Mouse (Mus musculus) c-Kit-negative CD71-positive TER-119-positive erythroid progenitor cells, embryonic 14.5 days (primary cell): ENCODE measurements around the gene Gm28308.

Source experiments
- DNase-seq: peaks from one replicate; pipeline ENCODE4 v3.0.0-alpha.2; 2013; ENCODE audit warnings: low read depth, low spot score

Gm28308 gene

DNA sequence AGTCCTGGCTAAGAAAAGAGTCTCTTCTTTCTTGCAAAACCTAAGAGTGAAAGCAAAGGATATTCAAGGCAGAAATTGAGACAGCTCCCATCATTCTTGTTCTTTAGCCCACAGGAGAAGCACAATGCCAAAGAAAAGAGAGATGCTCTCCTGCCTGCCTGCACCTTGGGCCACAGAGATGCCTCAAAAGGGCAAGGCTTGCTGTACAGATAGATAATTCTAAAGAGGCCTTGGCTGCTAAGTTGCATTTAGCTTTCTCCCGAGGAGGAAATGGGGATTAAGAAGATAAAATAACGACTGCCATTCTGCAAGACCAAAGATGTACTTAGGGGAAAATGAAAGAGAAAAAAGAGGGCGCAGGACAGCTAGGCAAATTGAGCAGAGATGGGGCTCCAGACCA, 33.8 kb upstream of the Gm28308 start:
- DNase-seq: no peak

DNA sequence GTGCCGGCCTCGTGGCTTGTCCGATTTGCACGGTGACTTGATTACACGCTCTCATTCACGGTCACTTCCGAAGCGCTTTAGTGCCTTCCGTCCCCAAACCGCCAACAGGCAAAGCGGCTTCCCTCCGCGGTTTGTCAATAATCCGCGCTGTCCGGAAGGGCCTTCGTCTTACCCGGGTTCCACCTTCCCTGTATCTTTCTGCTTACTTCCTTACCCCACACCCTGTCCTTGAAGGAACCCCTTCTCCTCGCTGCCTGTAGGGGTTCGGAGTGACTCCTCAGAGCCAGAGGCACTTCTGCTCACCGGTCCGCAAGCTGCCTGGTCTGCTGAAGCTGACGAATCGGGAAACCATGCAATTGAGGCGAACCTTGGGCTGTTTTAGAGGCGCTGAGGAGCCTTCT, 33.3 kb upstream of the Gm28308 start:
- no peak for DNase-seq

DNA sequence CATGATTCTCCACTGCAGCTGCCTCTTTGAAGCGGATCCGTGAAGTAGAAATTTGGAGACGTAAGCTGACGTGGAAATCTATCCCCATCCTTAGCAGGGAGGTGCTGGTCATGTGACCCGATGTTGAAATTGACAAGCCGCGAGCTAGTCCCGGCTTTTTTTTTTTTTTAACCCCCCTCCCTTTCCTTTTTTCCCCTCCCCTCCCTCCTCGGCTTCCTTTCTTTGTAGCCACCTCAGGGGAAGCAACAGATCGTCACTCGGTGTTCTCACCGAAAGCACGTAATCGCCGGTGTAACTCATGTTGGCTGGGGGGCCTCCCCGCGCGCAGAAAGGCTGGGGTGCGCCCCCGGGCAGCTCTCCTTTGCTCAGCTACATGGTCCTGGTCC, 32.6 kb upstream of the Gm28308 start, which contains the start of gene Hoxa11:
Gene Hoxa11, minus strand, starts transcription at position 54 of the 386 bp plus-strand sequence.
- DNase-seq: no peak

DNA sequence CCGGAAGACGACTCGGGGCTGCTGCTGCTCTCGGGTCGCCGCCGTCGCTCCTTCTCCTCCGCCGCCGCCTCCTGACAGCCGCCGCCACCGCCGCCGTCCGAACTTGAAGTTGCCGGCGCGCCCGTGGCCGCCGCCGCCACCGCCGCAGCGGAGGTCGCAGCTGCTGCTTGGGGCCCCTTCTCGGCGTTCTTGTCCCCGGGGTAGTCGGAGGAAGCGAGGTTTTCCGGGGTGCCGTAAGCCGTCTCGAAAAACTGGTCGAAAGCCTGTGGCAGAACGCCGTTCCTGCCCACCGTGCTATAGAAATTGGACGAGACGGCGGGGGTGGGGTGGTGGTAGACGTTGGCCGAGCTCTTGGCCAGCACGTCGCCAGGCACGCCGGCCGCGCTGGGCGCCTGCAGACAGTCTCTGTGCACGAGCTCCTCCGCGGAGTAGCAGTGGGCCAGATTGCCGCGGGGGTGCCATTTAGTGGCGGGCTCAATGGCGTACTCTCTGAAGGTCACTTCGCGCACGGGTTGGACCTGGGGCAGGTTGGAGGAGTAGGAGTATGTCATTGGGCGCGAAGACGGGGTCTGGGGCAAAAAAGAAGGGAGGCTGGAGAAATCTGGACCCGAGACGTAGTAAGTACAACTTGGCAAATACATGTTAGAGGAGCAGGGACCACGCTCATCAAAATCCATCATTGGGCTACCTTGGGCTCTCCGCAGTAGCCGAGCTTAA, 32.1 kb upstream of the Gm28308 start:
- DNase-seq: no peak

DNA sequence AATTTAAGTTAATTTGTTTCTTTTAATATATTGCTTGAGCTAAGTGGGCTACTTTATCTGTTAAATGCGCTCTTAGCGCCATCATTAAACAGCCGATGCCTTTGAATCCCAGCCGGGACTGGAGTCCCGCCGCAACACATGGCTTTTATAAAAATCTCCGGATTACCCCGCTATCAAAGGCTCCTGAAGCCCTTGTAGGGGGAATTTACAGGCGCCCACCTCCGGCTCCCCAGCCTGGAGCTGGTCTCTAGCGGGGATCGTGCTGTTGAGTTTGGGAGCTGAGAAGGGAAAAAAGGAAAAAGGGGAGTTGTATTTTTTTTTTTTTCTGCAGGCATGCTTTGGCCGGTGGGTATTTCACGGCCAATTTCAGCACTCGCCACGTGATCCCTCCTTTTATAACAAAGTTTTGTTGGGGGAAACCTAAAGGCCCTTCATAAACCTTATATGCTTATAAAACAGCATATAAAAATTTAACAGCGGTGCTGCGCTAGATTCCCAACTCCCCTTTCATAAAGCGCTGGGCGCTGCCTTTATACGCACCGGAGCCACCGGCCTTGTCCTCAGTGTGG, 31.4 kb upstream of the Gm28308 start:
- no peak for DNase-seq

DNA sequence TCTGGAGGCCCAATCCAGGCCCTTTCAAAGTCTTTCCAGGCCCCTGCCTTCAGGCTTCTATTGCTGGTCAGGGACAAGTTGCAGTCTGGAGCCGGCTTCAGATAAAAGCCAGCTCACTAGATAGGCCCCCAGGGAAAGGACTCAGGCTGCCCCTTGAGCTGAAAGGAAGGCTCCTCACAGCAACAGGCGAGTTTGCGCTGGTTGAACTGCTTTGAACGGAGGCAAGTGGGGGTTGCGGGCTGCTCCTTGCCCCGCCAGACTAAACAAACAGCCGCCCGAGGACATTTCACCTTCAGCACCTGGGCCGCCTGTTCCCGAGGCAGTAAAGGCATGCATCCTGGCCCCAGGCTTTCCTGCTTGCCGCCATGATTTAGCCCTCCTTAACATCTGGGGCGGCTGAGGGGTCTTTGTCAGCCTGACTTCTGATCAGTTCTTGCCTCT, 30.6 kb upstream of the Gm28308 start:
- DNase-seq: no peak

DNA sequence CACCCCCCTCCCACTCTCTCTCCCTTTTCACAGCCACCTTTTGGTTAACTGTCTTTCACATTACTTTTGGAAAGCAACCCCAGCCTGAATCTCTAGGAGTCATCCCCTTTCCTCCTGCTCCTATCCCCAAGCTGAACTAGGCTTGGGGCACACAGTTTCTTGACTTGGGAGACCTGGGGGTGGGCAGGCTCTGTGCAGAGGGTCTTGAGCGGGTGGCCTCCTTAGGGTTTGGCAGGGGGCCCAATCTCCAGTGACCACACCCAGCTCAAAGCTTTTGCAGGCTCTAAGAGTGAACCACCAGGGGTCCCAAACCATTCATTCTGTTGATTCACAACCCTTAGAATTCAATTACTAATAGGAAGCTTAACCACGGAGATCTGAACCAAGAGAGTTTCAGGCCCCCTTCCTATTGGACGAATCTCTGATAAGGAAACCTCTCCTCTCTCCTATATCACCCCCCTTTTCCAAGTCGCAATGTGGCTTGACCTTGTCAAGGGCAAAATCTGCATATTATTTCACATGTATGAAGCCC, 29.7 kb upstream of the Gm28308 start:
- DNase-seq: no peak

DNA sequence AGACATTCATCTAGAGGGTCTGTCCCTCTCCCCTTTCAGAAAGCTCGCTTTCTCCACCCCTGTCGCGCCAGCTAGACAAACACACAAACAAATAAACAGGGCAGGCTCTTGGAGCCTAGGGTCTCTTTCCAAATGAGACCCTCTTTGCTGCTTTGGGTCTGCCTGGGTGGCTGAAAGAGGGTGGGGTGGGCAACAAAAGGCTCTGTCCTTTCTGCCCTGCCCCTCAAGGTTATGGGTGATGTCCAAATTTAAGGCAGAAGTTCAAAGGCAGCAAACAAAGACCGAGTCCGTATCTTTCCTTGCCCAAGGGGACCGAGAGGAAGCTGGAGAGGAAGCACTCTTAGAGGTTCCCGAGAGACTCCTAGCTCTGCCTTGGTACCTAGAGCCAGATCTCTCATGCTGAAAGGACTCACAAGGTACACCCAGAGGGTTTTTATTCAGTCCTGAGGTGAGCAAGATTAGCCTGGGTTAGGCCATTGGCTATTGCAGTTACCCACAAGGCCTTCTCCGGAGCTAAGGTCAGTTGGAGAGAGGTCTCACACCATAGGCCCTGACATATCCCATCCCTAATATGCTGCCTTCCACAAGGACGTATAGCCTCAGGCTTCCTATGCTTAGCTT, 28.0 kb upstream of the Gm28308 start:
- DNase-seq: no peak

DNA sequence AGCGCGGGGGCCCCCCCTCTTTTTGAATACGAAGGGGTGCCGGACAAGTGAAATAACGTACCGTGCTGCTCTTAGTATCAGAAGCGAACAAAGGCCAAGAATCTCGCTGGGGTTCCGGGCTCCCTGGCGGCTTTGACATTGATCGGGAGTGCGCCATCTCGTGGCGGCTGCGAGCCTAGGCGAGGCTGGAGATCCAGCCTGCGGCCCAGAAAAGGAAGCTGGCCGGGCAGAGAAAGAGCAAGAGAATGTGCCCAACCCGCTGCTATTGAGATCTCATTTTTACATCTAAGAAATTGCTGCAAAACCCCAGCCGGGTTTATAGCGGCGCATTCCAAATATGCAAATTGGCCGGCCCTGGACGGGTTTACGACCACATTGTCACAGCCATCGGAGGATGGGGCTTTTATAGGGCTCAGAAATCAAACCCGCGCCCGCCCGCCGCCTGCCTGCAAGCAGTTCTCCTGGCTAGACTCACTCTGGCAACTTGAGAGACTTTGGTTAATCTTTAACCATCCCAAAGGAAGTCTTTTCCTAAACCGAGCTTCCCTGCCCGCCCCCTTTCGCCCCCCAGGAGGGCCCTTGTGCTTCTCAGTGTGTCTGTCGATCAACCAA, 27.4 kb upstream of the Gm28308 start, which contains the start of gene Hoxa10:
Gene Hoxa10, minus strand, starts transcription at position 466 of the 612 bp plus-strand sequence.
- no peak for DNase-seq

DNA sequence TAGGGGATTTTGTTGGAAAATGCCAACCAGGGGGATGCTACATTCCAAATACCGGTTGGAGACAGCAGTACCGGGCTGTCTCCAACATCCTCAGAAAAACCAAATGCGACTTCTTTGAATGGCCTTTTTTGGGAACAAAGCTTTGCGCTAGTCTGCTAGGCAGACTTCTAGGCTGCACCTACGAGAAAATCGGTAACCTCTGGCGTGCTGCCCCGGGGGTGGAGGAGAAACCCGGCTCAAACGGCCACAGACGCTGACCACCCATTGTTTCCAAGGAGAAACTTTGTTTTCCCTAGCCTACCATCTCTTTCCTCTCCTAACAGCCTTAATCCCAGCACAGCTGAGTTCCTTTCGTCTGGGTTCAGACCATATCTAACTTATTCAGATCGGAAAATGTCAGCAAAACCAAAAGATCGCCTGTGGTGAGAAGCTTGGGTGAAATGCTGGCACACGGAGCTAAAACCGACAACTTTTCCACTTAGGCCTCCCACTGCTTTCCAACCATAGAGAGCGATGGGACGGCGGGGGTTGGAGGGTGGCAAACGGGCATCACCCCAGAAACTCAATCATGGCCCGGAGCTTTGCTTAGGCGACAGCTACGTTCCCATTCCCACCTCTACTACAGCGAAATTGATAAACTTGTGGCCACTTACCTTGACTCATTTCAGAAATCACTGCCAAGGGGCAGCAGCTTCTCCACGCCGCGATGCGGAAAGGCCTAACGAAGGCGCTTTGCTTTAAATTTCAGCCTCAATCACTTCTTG, 26.7 kb upstream of the Gm28308 start:
- DNase-seq: no peak

DNA sequence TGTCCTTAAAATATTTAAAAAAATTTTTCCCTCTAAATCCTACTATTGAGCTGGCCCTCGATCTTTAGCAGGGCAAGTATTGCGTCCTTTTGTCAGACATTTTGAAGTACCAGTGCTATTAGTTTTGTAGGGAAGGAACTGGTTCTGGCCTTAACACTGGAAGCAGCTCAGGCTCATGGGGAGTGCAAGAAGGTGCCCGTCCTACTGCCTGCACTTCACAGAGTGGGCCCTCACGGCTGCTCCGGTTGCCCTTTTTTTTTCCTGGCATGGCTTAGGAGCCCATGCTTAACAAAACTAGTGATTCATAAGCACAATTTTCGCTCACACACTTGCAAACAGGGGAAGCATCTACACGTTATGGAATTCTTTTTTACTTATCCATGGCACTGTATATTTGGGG, 25.8 kb upstream of the Gm28308 start:
- no peak for DNase-seq

DNA sequence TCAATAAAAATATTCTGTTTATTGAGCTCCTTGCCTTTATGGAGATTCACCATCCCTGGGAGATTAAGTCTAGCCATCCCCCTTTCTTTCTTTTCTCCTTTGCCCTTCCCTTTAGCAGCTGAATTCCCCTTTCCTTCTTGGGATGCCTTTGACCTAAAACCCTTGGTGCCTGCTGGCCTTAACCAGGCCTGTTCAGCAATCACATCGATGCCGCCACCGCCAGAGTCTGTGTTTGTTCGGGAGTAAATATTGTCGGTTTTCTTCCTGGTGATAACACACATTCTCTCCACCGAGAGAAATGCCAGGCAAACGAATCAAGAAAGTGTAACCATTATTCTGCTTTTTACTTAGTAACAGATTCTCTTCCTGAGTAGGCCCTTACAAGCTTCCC, 25.0 kb upstream of the Gm28308 start:
- no peak for DNase-seq

DNA sequence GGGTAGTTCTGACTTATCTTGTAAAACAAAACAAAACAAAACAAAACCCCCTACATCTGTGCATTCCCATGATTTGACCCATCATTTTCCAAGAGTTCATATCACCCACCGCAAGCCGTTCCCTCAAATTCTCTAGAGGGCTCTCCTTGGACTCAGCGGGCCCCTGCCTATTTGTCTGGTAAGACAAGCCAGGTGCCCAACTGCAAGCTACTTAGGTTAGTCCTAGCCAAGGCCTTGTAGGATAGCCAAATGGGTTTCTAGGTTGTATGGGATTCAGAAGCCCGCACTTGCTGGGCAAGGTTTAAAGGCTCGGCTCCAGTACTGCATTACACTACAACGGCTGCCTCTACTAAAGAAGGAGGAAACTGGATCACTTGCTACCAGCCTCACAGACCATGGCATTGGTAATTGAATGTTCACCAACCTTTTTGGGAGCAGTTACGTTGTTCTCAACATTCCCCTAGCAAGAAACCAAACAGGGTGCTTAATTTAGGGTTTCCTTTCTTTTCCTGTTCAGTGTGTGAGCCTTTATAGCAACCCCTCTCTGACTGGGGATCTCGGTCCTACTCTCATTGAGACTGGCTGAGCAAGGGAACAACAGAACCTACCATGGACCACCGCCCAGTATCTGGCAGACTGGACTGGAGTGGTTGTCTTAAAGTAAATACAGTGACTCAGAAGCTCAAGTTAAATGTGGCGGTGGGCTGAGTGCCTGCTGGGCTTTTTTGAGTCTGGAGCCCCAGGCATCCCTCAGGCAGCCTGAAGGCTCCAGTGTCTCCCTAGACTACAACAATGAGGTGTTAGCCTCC, 24.4 kb upstream of the Gm28308 start:
- DNase-seq: no peak

DNA sequence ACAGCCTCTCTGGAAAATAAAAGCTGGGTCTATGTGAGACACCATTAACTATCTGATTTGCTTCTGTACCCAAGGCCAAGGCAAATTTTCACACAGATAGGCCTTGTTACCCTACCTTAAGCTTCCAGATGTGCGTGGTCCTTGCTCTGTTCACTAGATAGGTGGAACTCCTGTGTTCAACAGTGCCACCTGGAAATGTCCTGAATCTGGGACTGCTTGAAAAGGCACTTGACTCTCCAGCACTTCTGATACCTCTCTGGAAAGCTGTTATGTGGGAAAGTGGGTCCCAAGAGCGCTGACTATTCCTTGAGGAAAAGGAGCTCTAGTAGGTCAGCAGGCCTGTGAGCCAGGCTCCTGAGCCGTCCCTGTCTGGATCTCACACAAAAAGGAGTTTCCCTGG, 23.7 kb upstream of the Gm28308 start:
- no peak for DNase-seq

DNA sequence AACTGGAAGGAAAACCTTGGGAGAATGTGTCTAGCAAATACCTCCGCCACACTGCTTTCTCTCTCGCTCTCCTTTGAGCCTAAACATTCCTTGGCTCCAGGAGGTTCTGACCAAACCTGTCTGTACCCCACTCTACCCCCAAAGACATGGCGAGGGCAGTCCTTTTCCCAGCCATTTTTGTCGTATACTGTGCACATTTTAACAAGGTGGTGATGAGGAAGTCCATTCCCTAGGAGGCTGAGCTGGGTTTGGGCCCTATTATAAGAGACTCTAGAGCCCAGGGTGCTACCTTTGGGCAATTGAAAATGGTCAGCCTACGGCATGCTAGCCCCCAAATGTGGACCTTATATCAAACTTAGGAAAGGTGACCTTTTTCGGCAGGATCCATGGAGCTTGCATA, 22.7 kb upstream of the Gm28308 start:
- DNase-seq: no peak

DNA sequence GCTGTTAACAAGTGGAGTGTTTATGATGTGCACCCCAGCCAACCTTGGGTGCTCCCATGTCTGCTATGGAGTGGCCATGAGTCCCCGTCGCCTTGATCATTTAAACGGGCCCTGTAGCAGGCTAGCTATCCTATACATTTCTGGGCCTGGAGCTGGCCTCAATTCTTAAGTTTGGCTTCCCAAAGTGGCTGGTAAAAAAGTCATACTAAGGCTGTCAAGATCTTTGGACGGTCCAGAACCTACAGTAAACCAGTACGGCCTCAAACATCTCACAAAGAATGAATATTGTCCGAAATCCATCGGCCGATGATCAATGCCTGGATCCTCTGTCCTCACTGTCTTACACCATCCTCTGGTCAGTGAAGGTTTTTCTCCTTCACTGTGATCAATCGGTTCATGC, 22.1 kb upstream of the Gm28308 start:
- DNase-seq: no peak

DNA sequence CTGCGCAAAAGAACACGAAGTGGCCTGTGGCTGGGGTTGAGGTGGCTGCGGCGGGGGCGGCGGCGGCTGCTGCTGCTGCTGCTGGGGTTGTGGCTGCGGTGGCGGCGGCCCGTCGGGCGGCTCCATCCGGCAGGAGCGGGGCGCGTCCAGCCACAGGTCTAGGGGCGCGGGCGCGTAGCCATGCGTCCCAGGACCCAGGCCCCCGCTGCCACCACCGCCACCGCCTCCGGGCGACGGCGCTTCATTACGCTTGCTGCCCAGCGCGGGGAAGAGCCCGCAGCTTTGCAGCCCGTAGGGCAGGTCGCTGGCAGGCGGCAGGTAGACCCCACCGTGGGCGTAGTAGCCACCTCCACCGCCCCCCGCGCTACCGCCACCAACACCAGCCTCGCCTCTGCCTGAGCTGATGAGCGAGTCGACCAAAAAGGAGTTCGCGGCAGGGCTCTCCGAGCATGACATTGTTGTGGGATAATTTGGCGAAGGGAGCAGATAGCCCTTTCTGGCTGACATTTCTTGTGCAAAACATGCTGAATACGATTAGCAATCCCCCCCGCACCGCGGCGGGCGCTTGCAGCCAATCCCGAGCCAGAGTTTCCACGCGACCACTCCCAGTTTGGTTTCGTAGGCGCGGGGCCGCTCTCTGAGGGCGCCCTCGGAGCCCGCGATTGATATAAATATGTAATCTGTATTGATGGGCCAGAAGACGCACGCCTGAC, 21.4 kb upstream of the Gm28308 start:
- DNase-seq: no peak

DNA sequence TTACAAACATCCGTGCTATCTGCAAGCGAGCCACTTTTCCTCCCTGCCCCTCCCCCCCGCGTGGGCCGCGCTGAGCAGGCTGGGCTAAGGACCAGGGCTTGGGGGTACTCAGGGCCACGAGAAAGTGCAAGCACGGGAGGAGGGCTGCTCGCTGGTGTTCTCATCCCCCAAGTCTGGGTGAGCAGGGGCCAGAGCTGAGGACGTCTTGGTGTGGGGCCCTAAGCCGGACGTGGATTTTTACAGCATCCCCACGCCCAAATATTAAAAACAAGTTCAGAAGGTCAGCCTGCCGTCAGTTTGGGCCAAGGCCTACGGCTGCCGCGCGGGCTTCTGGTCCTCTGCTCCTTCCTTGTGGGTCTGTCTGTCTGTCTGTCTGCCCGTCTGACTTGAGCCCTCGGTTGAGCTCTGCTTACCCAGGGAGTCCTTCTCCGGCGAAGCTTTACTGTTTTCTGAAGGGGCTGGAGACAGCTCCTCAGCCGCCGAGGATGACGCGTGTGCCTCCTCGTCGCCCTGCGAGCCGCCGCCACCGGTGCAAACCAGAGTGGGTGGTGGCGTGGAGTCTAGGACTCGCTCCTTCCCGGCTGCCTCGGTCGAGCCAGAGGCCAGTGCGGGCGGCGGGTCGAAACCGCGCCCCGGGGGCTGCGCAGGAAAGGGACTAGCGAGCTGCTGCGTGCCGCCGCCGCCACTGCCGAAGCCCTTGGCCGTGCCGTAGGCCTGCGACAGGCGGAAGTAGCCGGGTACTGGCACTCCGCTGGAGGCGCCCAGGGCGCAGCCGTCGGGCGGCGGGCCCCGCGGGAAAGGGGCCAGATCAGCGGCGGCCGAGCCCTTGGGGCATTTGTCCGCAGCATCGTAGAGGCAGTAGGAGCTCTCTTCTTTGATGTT, 20.6 kb upstream of the Gm28308 start:
- no peak for DNase-seq

DNA sequence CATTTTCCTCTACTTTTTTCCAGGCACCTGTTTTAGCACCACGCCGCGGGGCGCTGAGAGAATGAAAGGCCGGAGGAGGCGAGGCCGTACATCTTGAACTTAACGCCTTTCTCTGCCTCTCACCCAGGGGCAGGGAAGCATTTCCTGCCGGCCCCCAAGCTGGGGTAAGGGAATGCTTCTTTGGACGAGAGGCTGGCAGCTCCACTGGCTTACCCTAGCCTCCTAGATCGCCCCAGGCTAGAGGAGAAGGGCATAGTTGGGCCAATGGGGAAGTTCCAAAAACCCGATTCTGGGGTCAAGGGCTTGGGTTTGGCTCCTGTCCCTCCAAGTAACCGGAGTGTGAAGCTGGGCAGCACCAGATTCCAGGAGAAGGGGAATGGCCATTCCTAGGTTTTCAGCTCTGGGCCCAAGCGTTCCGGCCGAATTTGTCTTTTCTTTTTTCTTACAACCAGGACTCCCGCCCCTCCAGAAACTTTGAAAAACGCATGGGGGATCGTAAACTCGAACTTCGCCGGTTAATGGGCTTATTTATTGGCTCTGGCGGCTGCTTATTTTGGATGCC, 19.9 kb upstream of the Gm28308 start:
- no peak for DNase-seq
